Mouse (Mus musculus) liver, embryonic 14.5 days (tissue): ENCODE results near the gene Iqgap2. TPM values are rescaled to one million over a fixed set of nuclear protein-coding genes. Genes with fewer than 3 reads are reported as not detected.

ENCODE experiments used
- ATAC-seq: fragments of 200-750 bp; cut with Nextera tagmentation; 2 replicates; pipeline ENCODE4 v1.8.0; 2017; ENCODE audit warnings: moderate number of reproducible peaks, mild to moderate bottlenecking, moderate library complexity; ENCODE audit not compliant: insufficient read depth
- DNase-seq, 3 experiments: peaks; one replicate each; pipeline ENCODE4 v3.0.0-alpha.2; 2012 to 2013; ENCODE audit warnings: low read depth in 3 of 3, low spot score in 3 of 3
- H3K27ac ChIP-seq: fragments of 300-500 bp; sonication (generic); 2 replicates; pipeline ENCODE4 v1.5.1; 2014; ENCODE audit warnings: moderate library complexity, mild to moderate bottlenecking, control low read depth, inconsistent platforms
- H3K27me3 ChIP-seq: fragments of 300-500 bp; sonication (generic); 2 replicates; pipeline ENCODE4 v1.6.1; 2014; ENCODE audit warnings: mild to moderate bottlenecking, low read length, moderate library complexity; ENCODE audit not compliant: control insufficient read depth, insufficient read depth
- H3K36me3 ChIP-seq: fragments of 300-500 bp; sonication (generic); replicated peaks from 2 replicates; pipeline ENCODE4 v1.6.1; 2014; ENCODE audit warnings: low read depth; ENCODE audit not compliant: control insufficient read depth, insufficient read depth
- H3K4me1 ChIP-seq, 2 experiments: fragments of 200-500 bp in 1 of 2; fragments of 300-500 bp in 1 of 2; sonication (generic) in 1 of 2; replicated peaks; 2 replicates each; pipeline ENCODE4 v1.6.1; 2012 to 2014; ENCODE audit warnings: antibody characterized with exemption in 1 of 2, inconsistent platforms in 1 of 2, low read length in 1 of 2; ENCODE audit not compliant: control insufficient read depth in 2 of 2, insufficient read depth in 2 of 2
- H3K4me2 ChIP-seq: fragments of 300-500 bp; sonication (generic); 2 replicates; pipeline ENCODE4 v1.6.1; 2014; ENCODE audit warnings: low read depth, mild to moderate bottlenecking, control low read depth, moderate library complexity
- H3K4me3 ChIP-seq, 2 experiments: fragments of 200-500 bp in 1 of 2; fragments of 300-500 bp in 1 of 2; sonication (generic) in 1 of 2; 2 replicates each; pipeline ENCODE4 v1.5.1; 2012 to 2014; ENCODE audit warnings: low read depth in 2 of 2, low read length in 2 of 2, mild to moderate bottlenecking in 2 of 2, control low read depth in 1 of 2, inconsistent platforms in 1 of 2, moderate library complexity in 1 of 2; ENCODE audit not compliant: insufficient read depth in 1 of 2
- H3K9ac ChIP-seq: fragments of 300-500 bp; sonication (generic); replicated peaks from 2 replicates; pipeline ENCODE4 v1.6.1; 2014; ENCODE audit warnings: mild to moderate bottlenecking, control low read depth, moderate library complexity
- H3K9me3 ChIP-seq: fragments of 300-500 bp; sonication (generic); 2 replicates; pipeline ENCODE4 v1.6.1; 2016; ENCODE audit warnings: low read length, mixed read lengths; ENCODE audit not compliant: control insufficient read depth
- CTCF ChIP-seq: IDR thresholded peaks from 2 replicates; pipeline ENCODE4 v1.5.1; 2016; ENCODE audit warnings: antibody characterized with exemption, low read depth, control low read depth
- EP300 ChIP-seq: IDR thresholded peaks from 2 replicates; pipeline ENCODE4 v1.6.1; 2016; ENCODE audit warnings: antibody characterized with exemption, low read depth
- WGBS: fragments of 180-500 bp; shearing (Covaris S2); extraction: QIAGEN DNeasy Blood & Tissue Kit; methylation state at CpG from one replicate; pipeline ENCODE4 v1.1.7; 2014; ENCODE audit not compliant: insufficient replicate concordance; 5-methylcytosine and 5-hydroxymethylcytosine counted together
- polyA plus RNA-seq, 2 experiments: library from polyadenylated mRNA; depleted of rRNA in 1 of 2; stranded (reverse) in 1 of 2; unstranded in 1 of 2; fragments of >200 nt; fragmentation: Nextera tagmentation in 1 of 2; extraction: Ambion mirVana in 1 of 2; gene quantifications; 2 replicates each; pipeline versions ENCODE4 v1.2.1 to v1.2.3; 2012 to 2014

Gene Iqgap2
- polyA plus RNA-seq, 2 experiments: 10.8 to 11.8 TPM

DNA sequence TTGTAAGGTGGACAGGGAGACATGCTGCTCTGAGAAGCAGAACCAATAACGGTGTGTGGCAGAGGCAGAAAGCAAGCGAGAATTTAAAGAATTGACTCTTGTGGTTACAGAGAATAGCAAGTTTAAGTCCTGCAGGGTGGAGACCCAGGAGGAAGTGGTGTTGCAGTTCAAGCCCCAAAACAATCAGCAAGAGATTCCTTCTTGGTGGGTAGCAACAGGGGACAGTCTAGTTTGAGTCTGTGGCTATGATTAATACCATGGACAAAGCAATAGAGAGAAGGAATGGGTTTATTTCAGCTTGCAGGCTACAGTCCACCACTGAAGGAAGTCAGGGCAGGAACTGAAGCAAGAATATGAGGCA, 21.3 kb upstream of the Iqgap2 start:
- no peaks in the 10 kb centered on the region for H3K27me3 ChIP-seq
- no peaks in the 10 kb centered on the region for H3K36me3 ChIP-seq
- H3K4me1 ChIP-seq: peaks cover 0 to 5% of the 10 kb centered on the region in 2 experiments; a peak in 2 of 4 replicates
- DNase-seq: no peak
- no peak for ATAC-seq
- TF ChIP-seq EP300 (no peak), CTCF (no peak)
- H3K4me3 ChIP-seq: no peak overlapping the region
- H3K9me3 ChIP-seq: no peaks in the 10 kb centered on the region
- H3K27ac ChIP-seq: no peak overlapping the region
- H3K9ac ChIP-seq: no peak overlapping the region
- 28% methylated on average over 2 of the region's 2 CpGs for WGBS
- H3K4me2 ChIP-seq: no peak overlapping the region

DNA sequence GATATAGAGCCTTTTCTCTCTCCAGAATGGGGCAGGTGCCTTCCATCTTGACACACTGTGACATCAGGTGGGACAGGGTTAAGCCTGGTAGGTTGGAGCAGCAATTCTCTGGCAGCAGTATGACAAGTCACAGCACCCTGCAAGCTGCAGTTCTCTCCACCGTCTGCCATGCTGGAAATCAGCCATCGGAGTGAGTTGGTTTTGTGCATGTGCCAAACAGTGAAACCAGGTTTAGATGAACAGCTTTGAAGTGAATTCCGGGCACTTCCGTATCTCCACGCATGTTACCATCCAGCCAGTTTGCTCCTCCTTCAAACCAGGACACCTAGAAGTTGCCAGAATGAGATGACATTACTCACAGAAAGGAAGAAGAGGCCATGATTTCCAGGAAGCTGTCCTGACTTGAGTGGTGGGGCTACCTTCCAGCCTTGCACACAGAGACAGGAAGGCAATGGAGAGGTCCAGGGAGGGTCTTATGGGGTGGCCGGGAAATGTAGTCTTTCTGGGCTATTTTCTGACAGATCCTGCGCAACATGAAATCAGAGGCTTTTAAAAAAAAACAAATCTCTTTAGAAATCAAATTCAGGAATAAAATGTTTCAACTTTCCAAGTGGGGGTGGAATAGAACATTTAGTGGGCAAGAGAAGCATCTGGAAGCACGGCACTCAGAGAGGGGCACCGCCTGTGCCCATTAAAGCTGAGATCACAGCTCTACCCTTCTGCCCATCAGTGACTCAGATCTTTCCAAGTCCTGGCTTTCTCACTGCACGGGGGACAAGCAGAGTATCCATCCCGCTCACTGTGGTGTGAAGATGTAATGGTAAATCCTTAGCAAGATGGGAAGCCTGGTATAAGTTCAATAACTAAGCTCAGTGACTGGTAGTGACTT, 20.7 kb upstream of the Iqgap2 start:
- no peak overlapping the region for H3K4me3 ChIP-seq
- H3K36me3 ChIP-seq: no peaks in the 10 kb centered on the region
- H3K9ac ChIP-seq: no peak overlapping the region
- H3K4me2 ChIP-seq: no peak overlapping the region
- no peaks in the 10 kb centered on the region for H3K27me3 ChIP-seq
- H3K27ac ChIP-seq: no peak overlapping the region
- no peak for ATAC-seq
- TF ChIP-seq CTCF: no peak
- TF ChIP-seq EP300: no peak
- WGBS: 56% methylated on average over 11 of the region's 11 CpGs
- H3K4me1 ChIP-seq: peaks cover 0 to 5% of the 10 kb centered on the region in 2 experiments; a peak in 2 of 4 replicates
- no peaks in the 10 kb centered on the region for H3K9me3 ChIP-seq
- DNase-seq: no peak

DNA sequence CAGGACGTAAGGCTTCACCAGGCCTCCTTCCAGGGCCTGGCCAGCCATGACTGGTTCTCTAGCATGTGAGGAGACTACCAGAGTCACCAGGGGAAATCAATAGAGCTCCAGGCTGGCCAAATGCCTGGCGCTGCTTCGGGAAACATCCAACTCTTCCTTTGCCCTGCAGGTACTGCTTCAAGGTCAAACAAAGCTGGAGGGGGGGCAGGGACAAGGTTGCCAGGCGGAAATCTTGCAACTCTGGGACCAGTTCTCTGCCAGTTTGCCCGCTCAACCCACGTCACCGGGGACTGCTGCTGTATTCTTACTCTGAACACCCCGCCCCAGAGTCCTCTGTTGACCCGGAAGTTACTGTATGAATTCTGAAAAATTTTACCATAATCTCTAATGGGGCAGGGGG, 18.5 kb upstream of the Iqgap2 start:
- ATAC-seq: no peak
- no peak overlapping the region for H3K9ac ChIP-seq
- WGBS: 60% methylated on average over 9 of the region's 9 CpGs
- H3K4me2 ChIP-seq: no peak overlapping the region
- H3K4me1 ChIP-seq: peaks cover 0 to 5% of the 10 kb centered on the region in 2 experiments; a peak in 2 of 4 replicates
- H3K27ac ChIP-seq: no peak overlapping the region
- no peaks in the 10 kb centered on the region for H3K36me3 ChIP-seq
- no peak overlapping the region for H3K4me3 ChIP-seq
- no peak for DNase-seq
- H3K27me3 ChIP-seq: no peaks in the 10 kb centered on the region
- H3K9me3 ChIP-seq: no peaks in the 10 kb centered on the region
- TF ChIP-seq EP300 (no peak), CTCF (no peak)

DNA sequence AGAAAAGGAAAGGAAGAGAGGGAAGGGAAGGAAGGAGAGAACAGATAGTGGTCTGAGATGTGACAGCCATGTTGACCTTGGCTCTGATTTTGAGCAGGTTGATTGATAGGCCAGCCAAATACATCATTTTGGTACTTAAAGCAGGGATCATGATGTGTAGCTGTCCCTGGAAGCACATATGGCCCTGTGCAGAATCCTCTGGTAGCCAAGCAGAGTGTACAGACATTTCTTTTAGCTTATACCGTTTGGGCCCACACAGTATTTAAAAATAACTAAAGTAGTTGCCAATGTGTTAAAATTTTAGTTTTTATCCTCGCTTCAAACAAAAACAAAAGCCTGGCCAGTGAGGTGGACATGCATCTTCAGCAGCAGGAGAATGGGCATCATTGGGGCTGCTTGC, 17.5 kb upstream of the Iqgap2 start:
- 61% methylated on average over 2 of the region's 2 CpGs for WGBS
- DNase-seq (no peak), ATAC-seq (no peak)
- Histone ChIP-seq H3K27ac (no peak overlapping the region), H3K9me3 (no peaks in the 10 kb centered on the region), H3K4me2 (no peak overlapping the region), H3K36me3 (no peaks in the 10 kb centered on the region), H3K4me3 (no peak overlapping the region), H3K9ac (no peak overlapping the region), H3K4me1 (peaks cover 0 to 5% of the 10 kb centered on the region in 2 experiments; a peak in 2 of 4 replicates), H3K27me3 (no peaks in the 10 kb centered on the region)
- TF ChIP-seq CTCF (no peak), EP300 (no peak)

DNA sequence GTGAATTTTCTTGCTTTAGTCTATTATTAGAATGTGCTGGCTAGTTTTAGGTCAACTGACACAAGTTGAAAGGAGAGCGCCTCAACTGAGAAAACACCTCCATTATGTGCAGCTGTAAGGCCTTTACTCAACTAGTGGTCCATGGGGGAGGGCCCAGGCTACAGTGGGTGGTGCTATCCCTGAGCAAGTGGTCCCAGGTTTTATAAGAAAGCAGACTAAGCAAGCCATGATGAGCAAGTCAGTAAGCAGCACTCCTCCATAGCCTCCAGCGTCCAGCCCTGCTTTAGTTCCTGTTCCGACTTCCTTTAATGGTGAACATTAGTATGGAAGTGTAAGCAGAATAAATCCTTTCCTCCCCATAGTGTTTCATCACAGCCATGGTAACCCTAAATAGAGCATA, 11.0 kb upstream of the Iqgap2 start:
- H3K4me1 ChIP-seq: 0 out of 4 replicates have a peak, but pooled peaks cover 0 to 3% of the 10 kb centered on the region in 2 experiments
- no peak overlapping the region for H3K4me3 ChIP-seq
- 74% methylated on average over 3 of the region's 3 CpGs for WGBS
- H3K36me3 ChIP-seq: no peaks in the 10 kb centered on the region
- no peaks in the 10 kb centered on the region for H3K27me3 ChIP-seq
- no peak overlapping the region for H3K27ac ChIP-seq
- DNase-seq (no peak), ATAC-seq (no peak)
- no peaks in the 10 kb centered on the region for H3K9me3 ChIP-seq
- H3K9ac ChIP-seq: no peak overlapping the region
- TF ChIP-seq CTCF: no peak
- no peak for TF ChIP-seq EP300
- H3K4me2 ChIP-seq: no peak overlapping the region
